Mouse (Mus musculus) G1E (cell line): ENCODE measurements around the gene Gfra1.

Experiments used
- CTCF ChIP-seq: IDR thresholded peaks from 2 replicates; pipeline ENCODE4 v1.5.1; 2012; ENCODE audit warnings: low read depth, low read length, inconsistent platforms, mixed read lengths
- GATA1 ChIP-seq: IDR thresholded peaks from 2 replicates; pipeline ENCODE4 v1.6.1; 2012; ENCODE audit warnings: borderline replicate concordance, low read length, inconsistent platforms, mixed read lengths
- POLR2AphosphoS5 ChIP-seq: IDR thresholded peaks from 2 replicates; pipeline ENCODE4 v1.6.1; 2012; ENCODE audit warnings: low read depth, low read length, inconsistent platforms; ENCODE audit not compliant: insufficient replicate concordance

- TF ChIP-seq CTCF (no peak), GATA1 (no peak), POLR2AphosphoS5 (no peak)
Observed at GRCm38 (mm10) chr19:58415173-58415572, 40.5 kb downstream of the Gfra1 start.
